Mouse (Mus musculus) kidney, adult 8-10 months (tissue): ENCODE measurements around the gene Dera.

Experiments
- DNase-seq, 2 experiments: peaks; one replicate each; pipeline ENCODE4 v3.0.0; 2022

The Dera gene

DNA sequence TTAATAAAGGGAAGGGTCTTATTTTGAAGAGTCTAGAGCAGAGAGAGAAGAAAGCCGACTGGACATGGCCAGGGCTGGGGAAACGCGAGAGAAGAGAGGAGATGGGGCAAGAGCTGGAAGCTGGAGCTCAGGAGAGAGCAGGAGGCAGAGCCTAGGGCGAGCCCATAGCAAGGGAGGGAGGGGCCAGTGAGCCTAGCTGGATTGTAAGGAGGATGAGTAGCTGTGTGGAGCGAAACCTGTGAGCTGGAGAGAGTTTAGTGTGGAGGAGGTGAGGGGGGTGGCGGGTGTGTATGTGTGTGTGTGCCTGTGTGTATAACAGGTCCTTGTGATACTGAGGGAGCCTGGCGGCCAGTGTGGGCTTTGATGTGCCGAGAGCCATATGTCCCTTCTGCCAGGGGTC is 5.3 kb downstream of the Dera start:
- no peak for DNase-seq

DNA sequence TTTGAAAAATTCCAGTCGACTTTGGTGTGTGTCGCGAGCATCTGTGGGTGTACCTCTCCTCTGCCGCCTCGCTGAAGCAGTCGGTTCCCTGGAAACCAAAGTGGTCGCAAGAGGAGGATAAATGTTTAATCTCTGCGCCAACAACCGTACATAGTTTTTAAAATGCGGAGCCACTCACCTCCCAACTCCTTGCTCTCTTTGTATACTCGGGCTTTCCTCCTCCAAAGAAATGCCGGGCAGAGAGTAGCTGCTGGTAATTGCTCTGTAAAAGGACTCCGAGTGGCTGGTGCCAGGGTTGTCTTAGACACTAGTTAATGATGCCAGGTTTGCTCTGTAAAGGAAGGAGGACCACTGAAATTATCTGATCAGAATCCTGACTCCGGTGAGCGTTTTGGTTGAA is 6.6 kb downstream of the Dera start:
- DNase-seq = no peak

DNA sequence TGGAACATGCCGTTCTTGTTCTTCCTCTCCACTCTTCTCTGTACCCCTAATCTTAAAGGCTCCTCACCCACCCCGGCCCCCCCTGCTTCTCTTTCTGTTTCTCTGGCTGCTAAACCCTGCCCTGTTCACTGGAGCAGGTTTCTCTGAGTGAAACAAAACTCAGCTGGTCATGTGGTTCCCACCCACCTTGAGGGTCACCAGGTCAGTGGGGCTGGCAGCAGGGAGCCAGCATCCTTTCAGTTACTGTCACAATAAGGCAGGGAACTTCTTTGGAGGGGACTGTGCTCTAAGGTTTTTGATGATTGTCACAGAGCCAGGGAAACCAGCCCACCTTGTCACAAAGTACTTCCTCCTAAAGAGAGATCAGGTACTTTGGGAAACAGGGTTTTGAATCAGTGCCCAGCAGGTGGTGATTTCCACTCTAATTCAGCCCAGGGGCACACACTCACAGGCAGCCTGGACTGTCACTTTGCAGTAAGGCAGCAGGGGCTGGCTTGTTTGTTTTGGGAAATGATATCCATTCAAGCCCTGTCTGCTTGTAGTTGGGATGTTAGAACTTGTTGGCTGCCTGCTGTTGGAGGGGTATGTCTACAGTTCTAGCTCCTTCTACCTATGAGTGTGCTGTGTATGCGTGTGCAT is 10.3 kb downstream of the Dera start:
- DNase-seq = no peak

DNA sequence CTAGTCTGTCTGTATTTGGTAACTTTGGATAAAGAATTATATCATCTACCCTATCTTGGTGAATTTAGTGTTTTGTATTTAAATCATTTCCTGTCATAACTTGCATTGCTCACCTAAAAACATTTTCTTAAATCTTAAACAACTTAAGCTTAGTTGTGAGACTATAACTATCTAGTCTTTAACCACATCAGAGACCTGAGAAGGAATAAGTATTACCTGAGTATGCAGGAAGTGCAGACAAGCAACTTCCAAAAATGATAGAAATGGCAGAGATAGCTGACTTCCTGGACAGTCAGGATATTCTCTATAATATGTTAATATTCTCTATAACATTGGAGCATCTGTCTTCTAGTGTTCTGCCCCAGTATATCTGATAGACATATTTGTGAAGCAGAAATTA is 11.8 kb downstream of the Dera start:
- no peak for DNase-seq

DNA sequence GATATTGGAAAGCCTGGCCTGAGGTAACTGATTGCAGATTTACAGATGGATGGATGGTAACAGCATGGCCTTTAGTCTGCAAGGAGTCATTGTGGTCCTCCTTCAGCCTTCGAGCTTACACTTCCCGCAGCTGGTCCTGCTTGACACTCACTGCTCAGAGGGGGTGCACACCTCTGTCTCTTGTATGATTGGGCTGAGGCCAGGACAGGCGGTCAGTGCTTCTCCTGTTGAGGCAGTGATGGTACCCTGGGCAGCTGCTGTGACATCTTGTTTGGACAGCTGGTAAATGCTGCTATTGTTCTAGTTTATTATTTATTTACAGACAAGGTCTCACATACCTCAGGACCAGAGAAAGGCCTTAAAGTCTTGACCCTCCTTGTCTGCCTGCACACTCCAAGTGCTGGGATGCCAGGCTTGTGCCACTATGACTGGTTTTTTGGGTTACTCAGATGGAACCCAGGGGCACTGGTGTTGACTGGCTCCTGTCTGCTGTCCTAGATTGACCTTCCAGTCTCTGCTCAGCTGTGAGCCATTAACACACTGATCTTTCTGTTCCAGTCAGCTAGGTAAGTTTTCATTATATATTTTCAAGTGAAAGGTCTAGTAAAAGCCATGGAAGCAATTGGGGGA is 17.4 kb downstream of the Dera start:
- DNase-seq = no peak

DNA sequence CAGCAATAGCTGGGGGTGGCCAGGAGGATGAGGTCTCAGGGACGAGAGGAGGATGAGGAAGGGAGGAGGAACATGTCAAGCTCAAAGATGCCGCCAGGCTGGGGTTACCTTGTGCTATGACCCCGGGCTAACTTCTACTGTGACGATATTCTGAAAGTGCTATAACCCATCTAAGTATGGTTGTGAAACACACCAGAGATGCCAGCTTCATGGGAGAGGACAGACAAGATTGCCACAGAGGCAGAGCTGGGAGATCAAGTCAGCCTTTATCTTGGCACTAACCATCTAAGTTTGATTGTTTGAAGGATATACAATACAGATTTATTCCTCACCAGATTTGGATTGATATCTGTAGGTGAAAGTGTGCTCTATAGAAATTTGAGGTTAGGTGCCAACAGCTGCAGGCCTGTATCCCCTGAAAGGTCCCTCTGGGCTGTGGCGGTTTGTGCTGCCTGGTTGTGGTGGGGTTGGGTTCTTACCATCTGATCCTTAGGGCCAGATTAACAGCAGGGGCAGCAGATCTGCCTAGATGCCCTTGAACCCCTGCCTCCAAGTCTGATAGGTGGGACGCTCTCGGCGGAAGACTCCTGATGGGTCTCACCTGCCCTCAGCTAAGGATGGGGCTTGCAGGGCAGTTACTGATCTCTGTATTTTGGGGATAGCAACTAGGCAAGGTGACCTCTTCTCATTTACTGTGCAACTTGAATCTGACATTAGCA is 18.7 kb downstream of the Dera start:
- DNase-seq = no peak

DNA sequence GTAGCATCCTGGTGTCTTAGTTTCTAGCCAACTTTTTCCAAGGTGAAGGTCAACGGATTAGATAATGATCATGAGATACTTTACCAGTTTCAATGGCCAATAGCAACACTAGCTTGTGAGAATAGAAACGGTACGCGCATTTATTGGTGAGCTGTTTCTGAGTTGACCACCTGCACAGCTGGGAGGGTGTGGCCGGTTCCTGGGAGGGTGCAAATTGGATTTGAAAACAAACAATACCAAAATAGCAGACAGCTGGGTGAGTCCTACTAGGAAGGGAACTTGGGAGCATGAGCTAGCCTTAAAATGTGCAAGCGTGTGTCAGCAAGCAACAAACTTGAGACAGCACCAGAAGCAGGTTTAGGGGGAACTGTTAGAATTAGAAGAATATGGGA is 19.3 kb downstream of the Dera start:
- DNase-seq = no peak

DNA sequence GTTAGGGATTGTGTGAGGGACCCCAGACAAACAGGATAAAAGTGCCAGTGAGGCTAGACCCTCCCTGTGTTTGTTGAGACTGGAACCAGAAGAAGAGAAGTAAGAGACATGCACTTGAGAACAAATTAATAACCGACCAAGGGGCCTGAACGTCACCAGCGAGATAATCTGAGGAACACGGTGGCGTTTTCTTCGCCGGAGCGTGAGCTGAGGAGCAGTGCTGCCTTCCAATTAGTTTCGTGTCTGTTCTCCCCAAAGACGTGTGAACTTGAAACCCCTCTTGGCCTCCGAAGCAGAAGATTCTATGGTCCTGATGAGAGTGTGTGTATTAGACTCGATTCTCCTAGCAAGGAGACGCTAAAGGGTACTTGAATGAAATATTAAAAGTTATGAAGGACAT is 19.8 kb downstream of the Dera start:
- no peak for DNase-seq

DNA sequence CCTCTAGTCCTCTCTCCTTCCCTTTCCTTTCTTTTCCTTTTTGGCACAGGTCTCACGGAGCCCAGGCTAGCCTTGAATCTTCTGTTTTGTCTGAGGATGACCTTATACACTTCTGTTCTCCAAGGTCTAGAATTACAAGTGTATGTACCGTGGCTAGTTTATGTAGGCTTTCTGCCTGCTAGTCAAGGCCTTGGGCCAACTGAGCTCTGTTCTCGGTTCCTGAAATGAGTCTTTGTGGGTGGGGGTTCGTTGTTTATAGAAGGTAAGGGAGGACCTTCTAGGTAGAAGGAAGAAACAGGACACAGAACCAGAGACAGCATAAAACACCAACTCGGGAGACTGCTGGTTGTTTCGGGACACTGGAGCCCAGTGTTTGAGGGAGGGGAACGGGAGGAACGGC is 20.8 kb downstream of the Dera start:
- no peak for DNase-seq

DNA sequence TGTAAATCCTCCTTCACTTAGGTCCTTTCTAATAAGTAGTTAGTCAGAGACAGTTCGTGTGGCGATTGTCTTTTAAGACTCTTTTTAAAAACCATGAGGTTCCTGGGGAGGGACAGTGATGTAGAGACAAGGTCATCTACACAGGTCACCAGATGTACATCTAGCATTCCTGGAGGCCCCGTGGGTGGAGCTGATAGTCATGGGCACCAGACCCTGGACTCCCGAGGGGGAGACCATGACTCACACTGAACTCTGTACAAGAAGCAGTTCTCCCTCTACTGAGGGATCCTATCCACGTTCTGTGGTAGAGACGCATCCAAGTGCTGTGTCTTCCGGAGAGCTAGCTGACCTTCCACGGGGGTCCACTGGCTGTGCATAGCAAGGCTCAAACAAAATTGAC is 22.6 kb downstream of the Dera start:
- no peak for DNase-seq

DNA sequence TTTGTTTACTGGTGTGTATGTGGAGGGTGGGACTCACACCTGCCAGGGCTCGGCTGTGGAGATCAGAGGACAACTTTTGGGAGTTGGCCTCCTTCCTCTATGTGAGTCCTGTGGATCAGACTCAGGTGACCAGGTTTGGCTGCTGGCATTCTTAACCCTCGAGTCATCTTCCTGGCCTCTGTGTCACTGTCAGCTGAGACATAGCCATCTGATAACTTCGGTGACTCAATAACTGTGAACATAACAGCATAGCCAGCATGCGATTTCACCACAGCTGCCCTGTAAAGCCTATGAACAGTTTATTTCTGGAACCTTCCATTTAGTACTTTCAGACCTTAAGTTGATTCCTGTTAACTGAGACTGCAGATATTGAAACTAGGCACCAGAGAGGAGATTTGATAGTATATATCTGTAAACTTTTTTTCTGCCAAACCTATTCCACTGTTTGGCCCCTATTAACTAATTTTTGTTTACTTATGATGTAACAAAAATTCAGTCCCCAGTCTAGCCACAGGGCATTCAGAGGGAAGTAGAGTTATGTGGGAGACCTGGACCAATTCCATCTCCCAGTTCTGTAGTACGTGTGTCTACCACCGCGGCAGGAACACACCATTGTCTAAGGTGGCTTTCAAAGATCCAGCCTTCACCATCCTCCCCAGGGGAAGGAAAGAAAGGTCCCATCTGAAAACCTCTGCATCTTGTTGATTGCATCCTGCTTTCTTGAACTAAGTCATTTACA is 29.7 kb downstream of the Dera start:
- DNase-seq = no peak

DNA sequence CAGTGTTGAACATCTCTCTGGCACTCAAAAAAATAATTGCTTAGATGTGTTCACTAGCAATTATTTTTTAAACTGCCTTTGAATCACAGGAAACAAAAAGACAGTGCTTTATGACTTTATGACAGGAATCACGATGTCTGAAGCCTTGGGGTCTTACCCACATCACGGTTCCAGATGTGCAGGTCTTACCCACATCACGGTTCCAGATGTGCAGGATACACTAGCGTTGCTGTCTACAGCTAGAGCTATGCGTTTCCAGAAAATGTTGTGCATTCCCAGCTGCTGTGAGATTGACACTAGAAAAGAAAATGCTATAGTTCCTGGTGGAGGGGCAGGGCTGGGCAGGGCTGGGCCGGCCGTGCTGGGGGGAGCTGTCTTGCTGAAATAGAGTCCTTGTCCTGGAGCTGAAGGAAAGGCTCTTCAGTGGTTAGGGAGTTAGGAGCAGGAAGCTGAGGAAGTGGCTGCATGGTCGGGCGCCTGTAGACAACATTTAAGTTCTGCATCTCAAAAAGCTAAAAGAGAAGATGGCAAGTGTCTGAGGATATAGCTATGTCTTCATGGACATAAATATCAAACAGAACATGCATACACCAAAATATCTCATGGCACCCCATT is 34.7 kb downstream of the Dera start:
- DNase-seq = no peak

DNA sequence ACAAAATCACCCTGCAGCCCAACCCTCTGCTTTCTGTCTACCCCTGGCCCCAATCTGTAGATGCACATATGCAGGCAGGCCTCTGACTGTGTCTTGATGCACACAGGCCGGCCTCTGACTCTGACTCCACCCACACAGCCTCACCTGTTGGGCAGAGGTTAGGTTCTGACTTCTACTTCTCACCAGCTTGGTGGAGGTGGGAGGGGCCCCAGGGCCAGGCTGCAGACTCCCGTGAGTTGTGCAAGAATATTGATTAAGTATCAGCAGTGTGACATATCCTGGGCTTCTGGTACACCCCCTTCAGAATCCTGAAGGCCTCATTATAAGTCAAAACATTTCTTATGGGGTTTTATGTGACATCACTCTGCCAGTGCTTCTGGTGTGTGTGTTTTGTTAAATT is 35.3 kb downstream of the Dera start:
- no peak for DNase-seq

DNA sequence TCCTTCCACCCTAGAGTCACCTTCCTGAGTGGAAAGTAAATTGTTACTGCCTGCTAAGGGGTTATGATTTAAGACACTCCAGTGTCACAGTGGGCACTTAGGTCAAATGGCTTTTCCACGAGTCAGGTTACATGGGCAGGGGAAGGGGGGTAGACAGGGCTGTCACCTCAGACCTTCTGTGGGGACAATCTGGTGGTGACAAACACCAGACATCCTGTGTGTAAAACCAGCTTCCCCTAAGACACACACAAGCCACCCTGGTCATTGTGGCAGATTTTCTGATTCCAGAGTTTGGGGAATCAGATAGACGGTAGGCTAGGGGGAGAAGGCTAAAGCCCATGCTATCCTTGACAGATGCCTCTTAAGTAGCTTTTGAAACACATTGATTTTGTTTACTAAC is 41.1 kb downstream of the Dera start:
- DNase-seq = no peak

DNA sequence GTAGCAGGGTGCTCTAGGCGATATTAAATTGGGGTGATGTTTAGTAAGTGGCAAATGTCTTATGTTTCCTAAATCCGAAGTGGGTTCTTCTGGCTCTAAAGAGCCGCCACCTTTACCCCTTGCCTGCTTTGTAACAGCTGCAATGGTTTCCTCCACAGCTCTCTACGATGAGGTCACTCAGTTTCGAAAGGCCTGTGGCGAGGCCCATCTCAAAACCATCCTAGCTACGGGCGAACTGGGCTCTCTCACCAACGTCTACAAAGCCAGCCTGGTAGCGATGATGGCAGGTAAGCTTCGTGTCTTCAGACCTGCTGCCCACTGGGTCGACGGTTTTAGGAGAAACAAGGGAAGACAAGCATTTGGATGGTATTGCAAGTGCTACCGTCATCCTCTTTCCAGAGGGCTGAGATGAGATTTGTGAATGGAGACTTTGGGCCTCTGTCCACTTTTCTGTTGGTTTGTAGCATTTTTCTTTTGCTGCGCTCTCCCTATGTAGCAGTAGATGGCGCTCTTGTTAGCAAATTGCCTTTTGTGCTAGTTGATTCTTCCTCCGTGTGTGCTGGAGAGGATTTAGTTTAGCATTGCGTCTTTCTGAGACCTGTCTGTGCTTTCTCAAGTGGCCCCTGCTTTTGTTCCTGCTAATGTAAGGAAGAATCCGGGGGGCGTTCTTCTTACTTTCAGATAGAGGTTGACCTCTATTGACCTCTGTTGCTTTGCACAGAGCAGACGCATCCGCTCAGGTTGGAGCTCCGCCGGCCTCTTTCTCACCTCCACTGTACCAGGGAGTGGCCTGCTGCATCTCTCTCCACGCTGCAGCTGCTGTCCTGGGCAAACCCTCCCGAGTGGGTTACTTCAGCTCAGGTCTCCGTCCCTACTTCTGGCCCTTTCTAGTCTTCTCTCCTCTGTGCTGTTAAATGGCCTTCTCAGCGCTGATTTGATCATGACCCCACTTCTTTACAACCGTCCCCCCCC is 42.5 kb downstream of the Dera start:
- DNase-seq = no peak

DNA sequence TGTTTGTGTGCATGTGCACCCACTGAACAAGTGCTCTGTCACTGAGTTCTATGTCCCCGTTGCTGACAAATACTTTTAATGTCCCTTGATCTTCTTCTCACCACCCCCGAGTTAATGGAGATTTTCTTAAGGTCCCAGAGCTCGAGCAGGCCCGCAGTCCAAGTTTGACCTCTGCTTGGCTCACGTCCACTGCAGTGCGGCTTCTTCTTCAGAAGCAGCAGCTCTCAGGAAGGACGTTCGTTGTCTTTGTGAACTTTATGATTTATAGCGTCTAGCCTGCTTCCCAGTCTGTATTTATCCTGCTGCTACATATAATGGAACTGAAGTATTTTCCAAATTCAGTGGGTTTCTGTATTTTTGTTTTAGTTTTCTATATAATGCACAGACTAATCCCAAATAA is 44.9 kb downstream of the Dera start:
- peak in 1 of 2 experiments; percentile 15 for DNase-seq

DNA sequence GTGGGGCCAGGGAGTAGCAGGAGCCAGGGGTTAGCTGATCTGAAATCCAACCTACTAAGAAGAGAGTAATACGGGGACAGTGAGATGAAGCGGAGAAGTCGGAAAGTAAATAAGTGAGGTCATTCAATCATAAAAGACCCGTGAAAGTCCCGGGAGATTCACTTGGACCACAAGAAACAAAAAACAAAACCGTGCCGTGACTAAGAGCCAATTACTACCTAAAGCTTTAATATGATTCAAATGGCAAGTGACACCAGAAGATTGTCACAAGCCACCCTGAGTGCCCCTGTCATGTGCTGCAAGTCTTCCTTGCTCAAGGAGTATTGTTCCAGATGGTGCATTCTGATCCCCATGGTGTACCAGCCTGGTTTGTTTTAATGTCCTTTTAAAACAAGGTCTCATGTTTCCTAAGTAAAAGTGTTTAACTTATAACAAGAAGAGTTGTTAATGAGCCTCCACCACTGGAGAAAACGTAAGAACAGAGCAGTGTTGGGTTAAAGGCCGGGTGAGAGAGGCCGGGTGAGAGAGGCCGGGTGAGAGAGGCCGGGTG is 49.2 kb downstream of the Dera start:
- DNase-seq = no peak

DNA sequence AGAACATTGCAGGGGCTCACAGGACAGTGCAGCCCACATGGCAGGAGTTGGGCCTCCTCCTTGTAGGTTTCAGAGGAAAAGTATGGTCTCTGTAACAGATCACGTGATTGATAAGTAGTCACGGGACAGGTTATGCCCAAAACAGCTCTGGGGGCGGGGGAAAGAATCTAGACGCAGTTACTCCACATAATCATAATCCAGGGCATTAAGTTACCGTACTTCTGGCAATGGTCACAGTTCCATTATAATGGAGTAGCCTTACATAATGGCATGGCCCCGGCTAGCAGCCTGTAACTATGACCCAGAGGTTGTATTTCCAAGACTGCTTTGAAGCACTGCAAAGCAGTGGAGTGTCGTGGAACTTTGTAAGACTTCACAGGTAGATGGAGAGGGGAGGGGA is 49.8 kb downstream of the Dera start:
- no peak for DNase-seq

DNA sequence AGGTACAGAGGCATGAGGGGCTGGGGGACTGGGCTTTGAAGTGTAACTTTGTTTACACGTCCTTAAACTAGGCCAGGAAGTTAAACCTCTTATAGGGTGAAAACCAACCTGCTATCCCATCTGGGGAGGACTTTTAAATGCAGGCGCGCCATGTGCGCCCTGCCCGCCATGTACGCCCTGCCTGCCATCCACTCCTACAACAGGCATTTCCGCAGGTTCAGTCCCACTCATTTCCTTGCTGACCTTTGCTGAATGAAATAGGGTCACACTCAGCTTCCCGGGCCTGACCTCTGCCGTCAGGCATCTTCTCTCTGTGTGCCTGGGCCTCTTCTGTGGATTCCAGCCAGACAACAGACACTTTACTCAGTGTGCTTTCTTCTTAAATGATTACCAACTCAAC is 50.3 kb downstream of the Dera start:
- no peak for DNase-seq

DNA sequence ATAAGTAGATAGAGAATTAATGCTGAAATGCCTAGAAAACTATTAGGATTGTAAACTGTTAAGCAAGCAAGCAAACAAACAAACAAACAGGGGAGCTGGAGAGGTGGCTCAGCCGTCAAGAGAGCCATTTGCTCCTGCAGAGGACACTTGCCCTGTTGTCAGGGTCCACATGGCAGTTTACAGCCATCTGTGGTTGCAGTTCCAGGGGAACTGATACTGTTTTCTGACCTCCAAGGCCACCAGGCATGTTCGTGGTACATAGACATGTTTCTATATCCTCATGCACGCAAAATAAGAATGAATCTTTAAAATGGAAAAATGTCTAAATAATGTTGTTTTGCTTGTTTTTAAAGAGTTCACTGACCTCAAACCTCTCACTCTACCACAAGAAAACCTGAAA is 52.0 kb downstream of the Dera start:
- DNase-seq = no peak

DNA sequence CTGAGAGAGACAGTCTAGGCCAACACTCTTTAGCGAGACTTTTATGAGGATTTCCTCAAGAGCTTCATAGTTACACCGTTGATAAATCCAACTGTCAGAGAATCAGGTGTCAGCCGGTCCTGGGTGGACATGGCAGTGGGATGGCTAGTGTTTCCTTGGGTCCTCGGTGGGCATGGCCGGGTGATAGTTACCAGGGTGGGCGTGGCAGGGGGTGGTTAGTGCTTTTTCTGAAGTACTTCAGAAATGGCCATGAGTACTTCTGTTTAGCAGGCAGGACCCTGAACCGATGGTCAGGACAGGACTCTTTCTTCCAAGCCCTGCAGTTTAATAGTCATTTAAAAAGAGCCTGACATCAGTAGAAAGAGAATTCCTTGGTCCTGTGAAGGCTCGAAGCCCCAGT is 52.5 kb downstream of the Dera start:
- DNase-seq = no peak

DNA sequence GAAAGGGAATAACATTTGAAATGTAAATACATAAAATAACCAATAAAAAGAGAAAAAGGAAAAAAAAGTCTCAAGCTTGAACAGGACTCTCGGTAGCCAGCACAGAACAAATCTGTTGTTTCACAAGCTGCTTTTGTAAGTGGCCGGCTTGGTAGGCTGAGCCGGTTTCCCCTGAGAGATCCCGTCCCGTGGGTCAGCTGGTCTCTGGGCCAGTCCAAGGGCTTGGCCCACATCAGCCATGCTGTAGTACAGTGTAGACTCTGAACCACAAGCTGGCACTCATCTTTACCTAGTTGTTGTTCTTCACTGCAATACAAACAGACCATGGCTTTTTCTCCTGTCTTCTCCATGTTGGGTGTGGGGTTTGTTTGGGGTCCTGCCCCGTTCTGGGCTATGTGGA is 53.0 kb downstream of the Dera start:
- no peak for DNase-seq
